Mouse (Mus musculus) gastrocnemius, postnatal 4 days (tissue): ENCODE data around the gene Zc3h7a. TPM values are rescaled to one million over a fixed set of nuclear protein-coding genes. Genes with fewer than 3 reads are reported as not detected.

Experiments
- microRNA-seq: library from miRNA; unstranded; fragments of <30 nt; microRNA quantifications from one replicate; pipeline ENCODE4 v1.2.0, GENCODE M21; 2021
- total RNA-seq, 2 experiments: library from RNA; stranded (reverse); gene quantifications; 2 replicates each; pipeline ENCODE4 v1.2.3; 2021

Gene Zc3h7a
- total RNA-seq, 2 experiments from 2014 or later: 50.3 to 67.3 TPM

Small RNA genes within 50 kb of the gene (microRNA-seq; reads per million reads assigned to microRNA genes)
- 1.5 reads per million for gene Gm23935

Other genes starting within 250 kb of the Zc3h7a start
- gene Snn, start 115.4 kb downstream of the Zc3h7a start, total RNA-seq: 10 to 100 TPM; 27.8 to 31.6 TPM
- 10 to 100 TPM; 49.1 to 53.1 TPM for gene Litaf, start 110.2 kb downstream of the Zc3h7a start, total RNA-seq
- 10 to 100 TPM; 21.0 to 24.6 TPM for gene Txndc11, start 41.7 kb downstream of the Zc3h7a start, total RNA-seq
- 10 to 100 TPM; 65.5 to 69.5 TPM for gene Rsl1d1, start 26.9 kb upstream of the Zc3h7a start, total RNA-seq
- gene Gspt1, start 77.9 kb upstream of the Zc3h7a start, total RNA-seq: 10 to 100 TPM; 71.7 to 80.3 TPM
- gene Tnfrsf17, start 137.4 kb upstream of the Zc3h7a start, total RNA-seq: not detected
- gene Snx29, start 146.5 kb upstream of the Zc3h7a start, total RNA-seq: 10 to 100 TPM; 20.9 to 21.0 TPM